Comparison of ENCODE assay signal across 26 mouse cellular contexts in genomic region chr4:87593644-87594043, GRCm38 (mm10).
DNase-seq lines count a peak whose midpoint lies in the region; ATAC-seq and TF ChIP-seq lines count a peak whose summit lies in the region.
"Had no signal": no experiment of that assay in that cellular context is flagged by ENCODE, and none has a peak within 500 bp of the region (broad histone marks: within the 10 kb centered on the region; RNA-seq: fewer than 3 reads in every experiment).

No protein-coding gene starts in this region.

- H3K9ac ChIP-seq in kidney, postnatal 0 days (ENCODE audit: low read depth, low read length): no peak overlapping the region
- no peak overlapping the region for H3K9ac ChIP-seq in intestine, embryonic 15.5 days
- H3K9ac ChIP-seq in lung, postnatal 0 days (replicated peaks; ENCODE audit: low read depth): no peak overlapping the region
- H3K9ac ChIP-seq in stomach, embryonic 14.5 days (replicated peaks; ENCODE audit: low read depth, low read length): no peak overlapping the region
- H3K9ac ChIP-seq: embryonic facial prominence, embryonic 12.5 days; heart, embryonic 13.5 days; hindbrain, embryonic 14.5 days; limb, embryonic 13.5 days had no signal

- no peak for TF ChIP-seq CTCF in kidney, postnatal 0 days (IDR thresholded peaks at IDR 0.05; ENCODE audit: low read depth)
- TF ChIP-seq CTCF in lung, postnatal 0 days (IDR thresholded peaks at IDR 0.05): no peak

- no peaks in the 10 kb centered on the region for H3K4me1 ChIP-seq in kidney, postnatal 0 days (replicated peaks; ENCODE audit: insufficient read depth, low read length)
- H3K4me1 ChIP-seq in intestine, embryonic 15.5 days (replicated peaks): 0 out of 2 replicates have a peak, but pooled peaks cover 4% of the 10 kb centered on the region
- no peaks in the 10 kb centered on the region for H3K4me1 ChIP-seq in lung, postnatal 0 days (ENCODE audit: insufficient read depth, low read depth, low read length)
- peaks cover 14% of the 10 kb centered on the region; the same call in 1 of the 2 replicates for H3K4me1 ChIP-seq in stomach, embryonic 14.5 days (ENCODE audit: control insufficient read depth, insufficient read depth, low read length)
- H3K4me1 ChIP-seq in limb, embryonic 10.5 days: no peaks in the 10 kb centered on the region
- H3K4me1 ChIP-seq: embryonic facial prominence, embryonic 12.5 days; midbrain, embryonic 10.5 days had no signal

- H3K27ac ChIP-seq in kidney, postnatal 0 days: no peak overlapping the region
- peak overlapping the region; percentile 29; the same call in 1 of the 2 replicates for H3K27ac ChIP-seq in intestine, embryonic 15.5 days
- H3K27ac ChIP-seq in lung, postnatal 0 days (ENCODE audit: low read length): no peak overlapping the region
- peak overlapping the region; percentile 85 for H3K27ac ChIP-seq in stomach, embryonic 14.5 days (ENCODE audit: low read length)
- no peak overlapping the region for H3K27ac ChIP-seq in limb, embryonic 10.5 days
- H3K27ac ChIP-seq: embryonic facial prominence, embryonic 12.5 days; heart, embryonic 13.5 days; hindbrain, embryonic 14.5 days; left cerebral cortex, adult 2 months; limb, embryonic 13.5 days; midbrain, embryonic 10.5 days had no signal

- H3K27me3 ChIP-seq in kidney, postnatal 0 days (ENCODE audit: insufficient read depth, low read length): no peaks in the 10 kb centered on the region
- H3K27me3 ChIP-seq in intestine, embryonic 15.5 days (replicated peaks): no peaks in the 10 kb centered on the region
- H3K27me3 ChIP-seq in lung, postnatal 0 days (replicated peaks; ENCODE audit: insufficient read depth, low read length): no peaks in the 10 kb centered on the region
- no peaks in the 10 kb centered on the region for H3K27me3 ChIP-seq in stomach, embryonic 14.5 days (ENCODE audit: control insufficient read depth, insufficient read depth, low read length)
- H3K27me3 ChIP-seq in limb, embryonic 10.5 days (ENCODE audit: low read depth, poor library complexity, severe bottlenecking): no peaks in the 10 kb centered on the region
- H3K27me3 ChIP-seq: embryonic facial prominence, embryonic 12.5 days; heart, embryonic 13.5 days; limb, embryonic 13.5 days had no signal

- ATAC-seq in kidney, postnatal 0 days (replicated peaks; ENCODE audit: low FRiP score, low read depth): no peak
- ATAC-seq in intestine, embryonic 15.5 days: peak; percentile 59
- 0 out of 2 replicates have a peak, but pooled peaks have one; percentile 30 for ATAC-seq in lung, postnatal 0 days
- ATAC-seq in stomach, embryonic 14.5 days (ENCODE audit: insufficient number of reproducible peaks, insufficient read depth, low FRiP score, low read depth): no peak; the same call in 1 of the 2 replicates
- ATAC-seq: forebrain, embryonic 14.5 days; midbrain, embryonic 16.5 days had no signal

- 32% methylated on average over 3 of the region's 3 CpGs for WGBS in kidney, postnatal 0 days
- WGBS in intestine, embryonic 15.5 days: 50% methylated on average over 3 of the region's 3 CpGs
- WGBS in lung, postnatal 0 days: 22% methylated on average over 3 of the region's 3 CpGs
- WGBS in stomach, embryonic 14.5 days: 29% methylated on average over 3 of the region's 3 CpGs
- WGBS in limb, embryonic 10.5 days: 91% methylated on average over 3 of the region's 3 CpGs

- H3K4me3 ChIP-seq in kidney, postnatal 0 days (replicated peaks; ENCODE audit: low read depth, low read length): no peak overlapping the region
- H3K4me3 ChIP-seq in intestine, embryonic 15.5 days (replicated peaks): no peak overlapping the region
- H3K4me3 ChIP-seq in lung, postnatal 0 days (ENCODE audit: low read depth, low read length): no peak overlapping the region
- no peak overlapping the region for H3K4me3 ChIP-seq in stomach, embryonic 14.5 days (ENCODE audit: low read depth, low read length)
- H3K4me3 ChIP-seq in limb, embryonic 10.5 days: no peak overlapping the region
- H3K4me3 ChIP-seq: embryonic facial prominence, embryonic 12.5 days; heart, embryonic 13.5 days; left cerebral cortex, adult 2 months; limb, embryonic 13.5 days; midbrain, embryonic 10.5 days had no signal

- no peak overlapping the region for H3K4me2 ChIP-seq in kidney, postnatal 0 days (ENCODE audit: low read length)
- no peak overlapping the region for H3K4me2 ChIP-seq in intestine, embryonic 15.5 days (replicated peaks)
- no peak overlapping the region for H3K4me2 ChIP-seq in lung, postnatal 0 days (replicated peaks; ENCODE audit: low read depth, low read length)
- H3K4me2 ChIP-seq in stomach, embryonic 14.5 days (replicated peaks; ENCODE audit: low read depth, low read length): no peak overlapping the region
- H3K4me2 ChIP-seq: embryonic facial prominence, embryonic 12.5 days; heart, embryonic 13.5 days; hindbrain, embryonic 14.5 days; limb, embryonic 13.5 days; liver, embryonic 11.5 days had no signal

- no peaks in the 10 kb centered on the region for H3K9me3 ChIP-seq in kidney, postnatal 0 days (replicated peaks; ENCODE audit: low read length)
- H3K9me3 ChIP-seq in intestine, embryonic 15.5 days: no peaks in the 10 kb centered on the region
- no peaks in the 10 kb centered on the region for H3K9me3 ChIP-seq in lung, postnatal 0 days (ENCODE audit: low read length)
- no peaks in the 10 kb centered on the region for H3K9me3 ChIP-seq in stomach, embryonic 14.5 days (ENCODE audit: control insufficient read depth, low read depth, low read length)
- no peaks in the 10 kb centered on the region for H3K9me3 ChIP-seq in limb, embryonic 10.5 days (replicated peaks)
- H3K9me3 ChIP-seq: embryonic facial prominence, embryonic 12.5 days; G1E; heart, embryonic 13.5 days; limb, embryonic 13.5 days; midbrain, embryonic 10.5 days had no signal

- no peak; the same call in 1 of the 2 replicates for TF ChIP-seq EP300 in lung, postnatal 0 days (IDR thresholded peaks at IDR 0.05)

- DNase-seq in kidney, postnatal 0 days (ENCODE audit: low spot score): peak; percentile 68
- no peak for DNase-seq in kidney, adult 11 months
- DNase-seq in lung, postnatal 0 days (ENCODE audit: low spot score): peak; percentile 52
- no peak for DNase-seq in heart, adult 9 months (ENCODE audit: low spot score in 2 of 2)
- DNase-seq in limb, embryonic 10.5 days (ENCODE audit: low spot score): no peak
- no peak for DNase-seq in T-cell, adult 2 months (ENCODE audit: low spot score)
- DNase-seq: adrenal gland, postnatal 10 days; cerebellum, adult 8-10 months; cerebellum, postnatal 36 days; gastrocnemius, postnatal 14 days; heart, adult 11 months; heart, postnatal 10 days; right cerebral cortex, postnatal 4 days; thymus, postnatal 14 days had no signal

- H3K36me3 ChIP-seq in kidney, postnatal 0 days (ENCODE audit: insufficient read depth, low read length): no peaks in the 10 kb centered on the region
- H3K36me3 ChIP-seq in intestine, embryonic 15.5 days: no peaks in the 10 kb centered on the region
- no peaks in the 10 kb centered on the region for H3K36me3 ChIP-seq in lung, postnatal 0 days (ENCODE audit: insufficient read depth, low read length)
- H3K36me3 ChIP-seq in stomach, embryonic 14.5 days (ENCODE audit: control insufficient read depth, insufficient read depth, low read length): no peaks in the 10 kb centered on the region
- no peaks in the 10 kb centered on the region for H3K36me3 ChIP-seq in limb, embryonic 10.5 days
- H3K36me3 ChIP-seq: embryonic facial prominence, embryonic 12.5 days; G1E; heart, embryonic 13.5 days; limb, embryonic 13.5 days; midbrain, embryonic 10.5 days had no signal

Comparison
In these comparisons a context has a peak if more than half of its experiments do, and no peak if none do; other contexts are left out.
1. DNase-seq: peak in kidney, postnatal 0 days (single experiment) and lung, postnatal 0 days (single experiment); none in kidney, adult 11 months (single experiment), heart, adult 9 months (0 of 2), limb, embryonic 10.5 days (single experiment) and T-cell, adult 2 months (single experiment).
2. ATAC-seq: peak in intestine, embryonic 15.5 days (single experiment) and lung, postnatal 0 days (single experiment); none in kidney, postnatal 0 days (single experiment) and stomach, embryonic 14.5 days (single experiment).
3. H3K27ac ChIP-seq: peak in intestine, embryonic 15.5 days (single experiment) and stomach, embryonic 14.5 days (single experiment); none in kidney, postnatal 0 days (single experiment), lung, postnatal 0 days (single experiment) and limb, embryonic 10.5 days (single experiment).